Mouse (Mus musculus) heart, embryonic 11.5 days (tissue): ENCODE results near the gene Emilin1. TPM values are rescaled to one million over a fixed set of nuclear protein-coding genes. Genes with fewer than 3 reads are reported as not detected.
A peak's percentile ranks its signal among the peaks of the same experiment; 100 is the strongest.

ENCODE experiments used
- ATAC-seq: fragments of 200-750 bp; cut with Nextera tagmentation; replicated peaks from 2 replicates; pipeline ENCODE4 v1.8.0; 2017; ENCODE audit warnings: moderate library complexity; ENCODE audit not compliant: insufficient number of reproducible peaks, low FRiP score, low TSS enrichment
- H3K27ac ChIP-seq: fragments of 300-500 bp; sonication (generic); 2 replicates; pipeline ENCODE4 v1.5.1; 2014; ENCODE audit warnings: mild to moderate bottlenecking, low read depth, low read length
- H3K27me3 ChIP-seq: fragments of 300-500 bp; sonication (generic); 2 replicates; pipeline ENCODE4 v1.6.1; 2014; ENCODE audit warnings: mild to moderate bottlenecking, low read length, mixed read lengths; ENCODE audit not compliant: control insufficient read depth, insufficient read depth
- H3K36me3 ChIP-seq: fragments of 300-500 bp; sonication (generic); 2 replicates; pipeline ENCODE4 v1.6.1; 2014; ENCODE audit warnings: mild to moderate bottlenecking, low read length, moderate library complexity, mixed read lengths; ENCODE audit not compliant: control insufficient read depth, insufficient read depth
- H3K4me1 ChIP-seq: fragments of 300-500 bp; sonication (generic); 2 replicates; pipeline ENCODE4 v1.6.1; 2014; ENCODE audit warnings: low read length; ENCODE audit not compliant: control insufficient read depth, insufficient read depth
- H3K4me2 ChIP-seq: fragments of 300-500 bp; sonication (generic); 2 replicates; pipeline ENCODE4 v1.6.1; 2014; ENCODE audit warnings: mild to moderate bottlenecking, moderate library complexity
- H3K4me3 ChIP-seq: fragments of 300-500 bp; sonication (generic); 2 replicates; pipeline ENCODE4 v1.5.1; 2014; ENCODE audit warnings: low read depth, low read length
- H3K9ac ChIP-seq: fragments of 300-500 bp; sonication (generic); 2 replicates; pipeline ENCODE4 v1.6.1; 2014; ENCODE audit warnings: mild to moderate bottlenecking, low read depth, low read length, moderate library complexity
- H3K9me3 ChIP-seq: fragments of 300-500 bp; sonication (generic); replicated peaks from 2 replicates; pipeline ENCODE4 v1.6.1; 2016; ENCODE audit warnings: low read length; ENCODE audit not compliant: control insufficient read depth
- WGBS: fragments of 180-500 bp; shearing (Covaris S2); extraction: QIAGEN DNeasy Blood & Tissue Kit; methylation state at CpG from one replicate; pipeline ENCODE4 v1.1.7; 2014; ENCODE audit not compliant: insufficient replicate concordance; 5-methylcytosine and 5-hydroxymethylcytosine counted together
- polyA plus RNA-seq: library from polyadenylated mRNA; unstranded; fragments of >200 nt; fragmentation: Nextera tagmentation; extraction: Ambion mirVana; gene quantifications from 2 replicates; pipeline ENCODE4 v1.2.1, GENCODE M21; 2014

The Emilin1 gene
- polyA plus RNA-seq, 1 experiment from 2014 or later, result 90.5 TPM

- Histone ChIP-seq H3K9me3 (no peaks in the 10 kb centered on the region), H3K9ac (no peak overlapping the region), H3K27ac (no peak overlapping the region), H3K27me3 (no peaks in the 10 kb centered on the region), H3K4me2 (no peak overlapping the region), H3K4me1 (peaks cover 41% of the 10 kb centered on the region), H3K4me3 (no peak overlapping the region), H3K36me3 (peaks cover 11% of the 10 kb centered on the region)
- no peak for ATAC-seq
- 83% methylated on average over 31 of the region's 31 CpGs for WGBS
These were observed 4.9 kb downstream of the Emilin1 start for GRCm38 (mm10) chr5:30917891-30918670.

DNA sequence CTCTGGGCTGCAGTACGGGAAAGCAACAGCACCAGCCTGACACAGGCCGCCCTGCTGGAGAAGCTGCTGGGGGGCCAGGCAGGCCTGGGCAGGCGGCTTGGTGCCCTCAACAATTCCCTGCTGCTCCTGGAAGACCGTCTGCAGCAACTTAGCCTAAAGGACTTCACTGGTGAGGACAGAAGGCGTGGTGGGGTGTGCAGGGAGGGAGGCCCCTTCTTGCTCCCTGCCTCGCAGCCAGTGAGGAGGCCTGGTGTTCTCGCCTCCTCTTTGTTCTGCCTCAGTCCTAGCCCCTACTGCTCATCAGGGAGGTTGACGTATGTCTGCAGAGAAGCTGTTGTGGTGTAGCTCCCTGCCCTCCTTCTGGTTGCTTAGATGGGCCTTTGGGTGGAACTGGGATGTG, 5.5 kb downstream of the Emilin1 start:
- Histone ChIP-seq H3K4me3 (no peak overlapping the region), H3K4me1 (peaks cover 36% of the 10 kb centered on the region), H3K9me3 (no peaks in the 10 kb centered on the region), H3K4me2 (no peak overlapping the region), H3K36me3 (peaks cover 11% of the 10 kb centered on the region), H3K27ac (no peak overlapping the region), H3K9ac (no peak overlapping the region), H3K27me3 (no peaks in the 10 kb centered on the region)
- 84% methylated on average over 8 of the region's 8 CpGs for WGBS
- ATAC-seq, result no peak

GRCm38 (mm10) chr5:30919831-30920614, 6.8 kb downstream of the Emilin1 start:
- H3K27ac ChIP-seq, result no peak overlapping the region
- H3K27me3 ChIP-seq, result no peaks in the 10 kb centered on the region
- ATAC-seq, result no peak
- peak overlapping the region; percentile 73; the same call in 1 of the 2 replicates for H3K4me2 ChIP-seq
- H3K9ac ChIP-seq, result no peak overlapping the region
- WGBS, result 74% methylated on average over 11 of the region's 11 CpGs
- H3K4me1 ChIP-seq, result peaks cover 37% of the 10 kb centered on the region
- peaks cover 11% of the 10 kb centered on the region for H3K36me3 ChIP-seq
- no peaks in the 10 kb centered on the region for H3K9me3 ChIP-seq
- H3K4me3 ChIP-seq, result no peak overlapping the region

GRCm38 (mm10) chr5:30920621-30921020, 7.4 kb downstream of the Emilin1 start:
- ATAC-seq, result no peak
- H3K36me3 ChIP-seq, result peaks cover 11% of the 10 kb centered on the region
- 68% methylated on average over 19 of the region's 19 CpGs for WGBS
- H3K27ac ChIP-seq, result no peak overlapping the region
- H3K9ac ChIP-seq, result no peak overlapping the region
- H3K4me2 ChIP-seq, result peak overlapping the region; percentile 73
- no peaks in the 10 kb centered on the region for H3K9me3 ChIP-seq
- H3K4me3 ChIP-seq, result no peak overlapping the region
- no peaks in the 10 kb centered on the region for H3K27me3 ChIP-seq
- H3K4me1 ChIP-seq, result peaks cover 33% of the 10 kb centered on the region

DNA sequence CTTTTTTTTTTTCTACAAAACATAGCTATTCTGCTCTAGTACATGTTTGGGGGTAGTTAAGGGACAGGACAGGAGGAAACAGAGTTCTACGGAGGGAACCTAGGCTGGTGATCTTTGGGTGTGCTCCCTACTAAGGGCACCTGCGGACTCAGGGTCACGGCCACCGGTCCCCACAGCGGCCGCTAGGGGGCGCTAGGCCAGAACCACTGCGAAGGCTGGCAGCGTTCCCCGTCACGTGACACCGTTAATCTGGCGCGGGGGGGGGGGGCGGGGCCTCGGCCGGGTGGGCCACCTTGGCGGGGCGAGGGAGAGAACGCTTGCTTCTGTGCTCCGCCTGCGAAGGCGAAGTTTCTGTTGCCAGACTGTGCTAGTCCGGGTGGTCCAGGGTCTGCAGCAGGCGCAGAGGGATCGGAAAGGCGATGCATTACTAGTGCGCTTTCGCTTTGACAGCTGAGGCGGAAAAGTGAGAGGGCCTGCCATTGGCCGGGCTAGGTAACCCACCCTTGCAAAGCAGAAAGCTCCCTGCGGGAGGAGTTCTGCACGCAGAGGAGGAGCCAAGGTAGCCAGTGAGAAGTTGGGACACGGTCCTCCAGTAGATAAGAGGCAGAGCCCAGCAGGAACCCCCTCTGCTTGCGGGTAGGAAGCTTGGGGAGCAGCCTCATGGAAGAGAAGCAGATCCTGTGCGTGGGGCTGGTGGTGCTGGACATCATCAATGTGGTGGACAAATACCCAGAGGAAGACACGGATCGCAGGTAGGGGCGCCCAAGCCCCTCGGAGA, 8.2 kb downstream of the Emilin1 start, which contains the start of gene Khk:
Khk (plus strand) TSS at position 176 of the 778 bp plus-strand sequence.
- H3K27ac ChIP-seq, result peak within 1 kb of the TSS; percentile 82
- under 1% methylated on average over 37 of the region's 40 CpGs for WGBS
- H3K9ac ChIP-seq, result peak within 1 kb of the TSS; percentile 79
- H3K9me3 ChIP-seq, result no peaks in the 10 kb centered on the region
- H3K4me1 ChIP-seq, result peaks cover 27% of the 10 kb centered on the region
- no peaks in the 10 kb centered on the region for H3K27me3 ChIP-seq
- H3K36me3 ChIP-seq, result peaks cover 11% of the 10 kb centered on the region
- H3K4me3 ChIP-seq, result peak within 1 kb of the TSS; percentile 54
- peak; percentile 80 for ATAC-seq
- H3K4me2 ChIP-seq, result peak within 1 kb of the TSS; percentile 73

GRCm38 (mm10) chr5:30922581-30923041, 9.4 kb downstream of the Emilin1 start:
- no peak for ATAC-seq
- WGBS, result 44% methylated on average over 10 of the region's 10 CpGs
- peak overlapping the region; percentile 82; the same call in 1 of the 2 replicates for H3K27ac ChIP-seq

DNA sequence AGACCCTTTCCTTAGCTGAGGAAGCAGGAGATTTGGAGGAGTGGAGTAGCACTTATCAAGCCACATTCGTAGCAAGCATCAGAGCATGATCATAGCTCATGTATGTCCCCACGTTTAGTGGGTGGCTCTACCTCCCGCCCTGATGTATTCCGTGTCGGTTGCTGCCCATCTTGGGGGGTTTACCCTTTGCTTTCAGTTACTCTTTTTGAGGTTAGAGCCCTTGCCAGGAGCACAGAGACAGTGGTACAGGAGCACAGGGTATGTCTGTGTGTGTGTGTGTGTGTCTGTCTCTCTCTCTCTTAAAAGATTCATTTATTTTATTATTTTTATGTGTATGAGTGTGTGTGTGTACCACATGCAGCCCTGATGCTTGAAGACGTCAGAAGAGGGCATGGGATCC, 9.9 kb downstream of the Emilin1 start:
- no peaks in the 10 kb centered on the region for H3K9me3 ChIP-seq
- H3K4me3 ChIP-seq, result no peak overlapping the region
- peaks cover 20% of the 10 kb centered on the region for H3K4me1 ChIP-seq
- H3K9ac ChIP-seq, result no peak overlapping the region
- ATAC-seq, result no peak
- peaks cover 5% of the 10 kb centered on the region; the same call in 1 of the 2 replicates for H3K36me3 ChIP-seq
- H3K27ac ChIP-seq, result no peak overlapping the region
- peak overlapping the region; percentile 73 for H3K4me2 ChIP-seq
- 79% methylated on average over 6 of the region's 6 CpGs for WGBS
- H3K27me3 ChIP-seq, result no peaks in the 10 kb centered on the region

More at GRCm38 (mm10) chr5:30922581-30923041, 9.4 kb downstream of the Emilin1 start:
- Histone ChIP-seq H3K9me3 (no peaks in the 10 kb centered on the region), H3K27me3 (no peaks in the 10 kb centered on the region), H3K9ac (peak overlapping the region; percentile 79), H3K4me1 (peaks cover 20% of the 10 kb centered on the region), H3K4me2 (peak overlapping the region; percentile 73), H3K36me3 (peaks cover 9% of the 10 kb centered on the region; the same call in 1 of the 2 replicates), H3K4me3 (peak overlapping the region; percentile 54)

DNA sequence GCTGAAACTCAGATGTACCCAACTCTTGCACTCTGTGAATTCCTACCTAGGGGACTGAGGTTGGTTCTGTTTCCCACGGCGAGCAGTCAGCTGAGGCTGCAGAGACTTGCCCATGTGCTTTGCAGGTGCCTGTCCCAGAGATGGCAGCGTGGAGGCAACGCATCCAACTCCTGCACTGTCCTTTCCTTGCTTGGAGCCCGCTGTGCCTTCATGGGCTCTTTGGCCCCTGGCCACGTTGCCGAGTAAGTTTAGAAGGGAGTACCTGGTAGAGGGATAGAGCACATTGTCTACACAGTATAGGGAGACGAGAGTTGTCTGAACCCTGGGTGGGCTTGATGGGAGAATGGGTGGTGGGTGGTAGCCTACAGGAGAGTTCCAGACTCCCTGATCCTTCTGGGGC, 11.4 kb downstream of the Emilin1 start:
- Histone ChIP-seq H3K4me2 (no peak overlapping the region), H3K9me3 (no peaks in the 10 kb centered on the region), H3K4me1 (peaks cover 20% of the 10 kb centered on the region), H3K27ac (no peak overlapping the region), H3K36me3 (no peaks in the 10 kb centered on the region), H3K9ac (no peak overlapping the region), H3K27me3 (no peaks in the 10 kb centered on the region), H3K4me3 (no peak overlapping the region)
- no peak for ATAC-seq
- 76% methylated on average over 8 of the region's 8 CpGs for WGBS
